Mouse (Mus musculus): ENCODE results near the gene Olfr45. TPM values are rescaled to one million over a fixed set of nuclear protein-coding genes. Genes with fewer than 3 reads are reported as not detected.
"Not testable (repeated sequence)": the region's sequence is repeated elsewhere in the genome, so short reads cannot be mapped to it uniquely, and the experiment has no call there.

Olfr45 gene
- 0.20 TPM in 1 of 2 replicates, not detected in the other for total RNA-seq (2014; fragmentation: Nextera tagmentation)
- total RNA-seq (2017) = not detected in 2 replicates

- no peak for ATAC-seq (replicated peaks; ENCODE audit: low FRiP score, low TSS enrichment, poor library complexity, severe bottlenecking)
Observed at GRCm38 (mm10) chr7:140681651-140682050, at the start of gene Olfr45. TSS of gene Olfr45 (plus strand) at chr7:140681951.

- no peak for ATAC-seq (replicated peaks; ENCODE audit: low FRiP score, low TSS enrichment, poor library complexity, severe bottlenecking)
Observed at GRCm38 (mm10) chr7:140646152-140646551, 35.6 kb upstream of the Olfr45 start, which contains the start of gene Olfr53. TSS of gene Olfr53 (plus strand) at chr7:140646452.

- ATAC-seq (replicated peaks; ENCODE audit: low FRiP score, low TSS enrichment, poor library complexity, severe bottlenecking) = no peak
Observed at GRCm38 (mm10) chr7:140659630-140660029, 22.1 kb upstream of the Olfr45 start, which contains the start of gene Olfr539. TSS of gene Olfr539 (plus strand) at chr7:140659930.

- not testable (repeated sequence) for ATAC-seq (replicated peaks; ENCODE audit: low FRiP score, low TSS enrichment, poor library complexity, severe bottlenecking)
Observed at GRCm38 (mm10) chr7:140670693-140671092, 11.1 kb upstream of the Olfr45 start.

GRCm38 (mm10) chr7:140675863-140676262 lies 5.9 kb upstream of the Olfr45 start:
- no peak for ATAC-seq (replicated peaks; ENCODE audit: low FRiP score, low TSS enrichment, poor library complexity, severe bottlenecking)

- ATAC-seq (replicated peaks; ENCODE audit: low FRiP score, low TSS enrichment, poor library complexity, severe bottlenecking) = not testable (repeated sequence)
Observed at GRCm38 (mm10) chr7:140679591-140679990, 2.2 kb upstream of the Olfr45 start.

GRCm38 (mm10) chr7:140696967-140697366 lies 15.2 kb downstream of the Olfr45 start, which contains the start of gene Olfr541:
TSS of gene Olfr541 (plus strand) at chr7:140697267.
- no peak for ATAC-seq (replicated peaks; ENCODE audit: low FRiP score, low TSS enrichment, poor library complexity, severe bottlenecking)

GRCm38 (mm10) chr7:140706348-140706747 lies 24.6 kb downstream of the Olfr45 start:
- ATAC-seq (replicated peaks; ENCODE audit: low FRiP score, low TSS enrichment, poor library complexity, severe bottlenecking) = no peak

- no peak for ATAC-seq (replicated peaks; ENCODE audit: low FRiP score, low TSS enrichment, poor library complexity, severe bottlenecking)
Observed at GRCm38 (mm10) chr7:140707536-140708284, 26.0 kb downstream of the Olfr45 start.

GRCm38 (mm10) chr7:140717155-140718055 lies 35.7 kb downstream of the Olfr45 start:
- no peak for ATAC-seq (replicated peaks; ENCODE audit: low FRiP score, low TSS enrichment, poor library complexity, severe bottlenecking)

GRCm38 (mm10) chr7:140721095-140721494 lies 39.3 kb downstream of the Olfr45 start:
- no peak for ATAC-seq (replicated peaks; ENCODE audit: low FRiP score, low TSS enrichment, poor library complexity, severe bottlenecking)

- ATAC-seq (replicated peaks; ENCODE audit: low FRiP score, low TSS enrichment, poor library complexity, severe bottlenecking) = no peak
Observed at GRCm38 (mm10) chr7:140725558-140725957, 43.8 kb downstream of the Olfr45 start.

- ATAC-seq (replicated peaks; ENCODE audit: low FRiP score, low TSS enrichment, poor library complexity, severe bottlenecking) = no peak
Observed at GRCm38 (mm10) chr7:140733162-140733561, 51.4 kb downstream of the Olfr45 start.

Other genes starting within 250 kb of the Olfr45 start
- not detected in 2 replicates for gene Olfr533, start 218.6 kb upstream of the Olfr45 start, total RNA-seq (2014; fragmentation: Nextera tagmentation)
- not detected in 2 replicates for gene Olfr533, start 218.6 kb upstream of the Olfr45 start, total RNA-seq (2017)
- gene Olfr535, start 197.7 kb upstream of the Olfr45 start, total RNA-seq (2014; fragmentation: Nextera tagmentation) = not detected in 2 replicates
- not detected in 2 replicates for gene Olfr535, start 197.7 kb upstream of the Olfr45 start, total RNA-seq (2017)
- gene Olfr536, start 174.6 kb upstream of the Olfr45 start, total RNA-seq (2014; fragmentation: Nextera tagmentation) = not detected in 2 replicates
- gene Olfr536, start 174.6 kb upstream of the Olfr45 start, total RNA-seq (2017) = not detected in 2 replicates
- gene Olfr538, start 114.1 kb upstream of the Olfr45 start, total RNA-seq (2014; fragmentation: Nextera tagmentation) = not detected in 2 replicates
- not detected in 2 replicates for gene Olfr538, start 114.1 kb upstream of the Olfr45 start, total RNA-seq (2017)
- gene Olfr46, start 80.7 kb upstream of the Olfr45 start, total RNA-seq (2014; fragmentation: Nextera tagmentation) = not detected in 2 replicates
- gene Olfr46, start 80.7 kb upstream of the Olfr45 start, total RNA-seq (2017) = not detected in 2 replicates
- not detected in 2 replicates for gene Olfr61, start 53.0 kb upstream of the Olfr45 start, total RNA-seq (2014; fragmentation: Nextera tagmentation)
- not detected in 2 replicates for gene Olfr61, start 53.0 kb upstream of the Olfr45 start, total RNA-seq (2017)
- not detected in 2 replicates for gene Olfr53, start 35.5 kb upstream of the Olfr45 start, total RNA-seq (2014; fragmentation: Nextera tagmentation)
- not detected in 2 replicates for gene Olfr53, start 35.5 kb upstream of the Olfr45 start, total RNA-seq (2017)
- not detected in 2 replicates for gene Olfr539, start 22.0 kb upstream of the Olfr45 start, total RNA-seq (2014; fragmentation: Nextera tagmentation)
- not detected in 2 replicates for gene Olfr539, start 22.0 kb upstream of the Olfr45 start, total RNA-seq (2017)
- gene Olfr541, start 15.3 kb downstream of the Olfr45 start, total RNA-seq (2014; fragmentation: Nextera tagmentation) = not detected in 2 replicates
- gene Olfr541, start 15.3 kb downstream of the Olfr45 start, total RNA-seq (2017) = not detected in 2 replicates
- gene Cyp2e1, start 81.8 kb downstream of the Olfr45 start, total RNA-seq (2014; fragmentation: Nextera tagmentation) = not detected in 2 replicates
- gene Cyp2e1, start 81.8 kb downstream of the Olfr45 start, total RNA-seq (2017) = not detected in 2 replicates
- gene Syce1, start 105.9 kb downstream of the Olfr45 start, total RNA-seq (2014; fragmentation: Nextera tagmentation) = not detected in 2 replicates
- not detected in 2 replicates for gene Syce1, start 105.9 kb downstream of the Olfr45 start, total RNA-seq (2017)
- gene Zfp941, start 140.2 kb downstream of the Olfr45 start, total RNA-seq (2014; fragmentation: Nextera tagmentation) = 4.0 TPM in 1 of 2 replicates, not detected in the other
- gene Zfp941, start 140.2 kb downstream of the Olfr45 start, total RNA-seq (2017) = 0.56 and 2.7 TPM in 2 replicates
- not detected in 2 replicates for gene Urah, start 153.1 kb downstream of the Olfr45 start, total RNA-seq (2014; fragmentation: Nextera tagmentation)
- gene Urah, start 153.1 kb downstream of the Olfr45 start, total RNA-seq (2017) = not detected in 2 replicates
- gene Scgb1c1, start 163.6 kb downstream of the Olfr45 start, total RNA-seq (2014; fragmentation: Nextera tagmentation) = not detected in 2 replicates
- gene Scgb1c1, start 163.6 kb downstream of the Olfr45 start, total RNA-seq (2017) = not detected in 2 replicates
- gene Odf3, start 165.9 kb downstream of the Olfr45 start, total RNA-seq (2014; fragmentation: Nextera tagmentation) = not detected in 2 replicates
- gene Odf3, start 165.9 kb downstream of the Olfr45 start, total RNA-seq (2017) = not detected in 2 replicates
- not detected in 2 replicates for gene Gm45785, start 174.4 kb downstream of the Olfr45 start, total RNA-seq (2014; fragmentation: Nextera tagmentation)
- gene Gm45785, start 174.4 kb downstream of the Olfr45 start, total RNA-seq (2017) = 3.0 TPM in 1 of 2 replicates, not detected in the other
- 30.0 and 44.3 TPM in 2 replicates for gene Ric8a, start 175.0 kb downstream of the Olfr45 start, total RNA-seq (2014; fragmentation: Nextera tagmentation)
- gene Ric8a, start 175.0 kb downstream of the Olfr45 start, total RNA-seq (2017) = 19.2 and 27.5 TPM in 2 replicates
- gene Bet1l, start 175.6 kb downstream of the Olfr45 start, total RNA-seq (2014; fragmentation: Nextera tagmentation) = 12.9 and 14.5 TPM in 2 replicates
- gene Bet1l, start 175.6 kb downstream of the Olfr45 start, total RNA-seq (2017) = 12.8 and 16.1 TPM in 2 replicates
- gene Psmd13, start 200.0 kb downstream of the Olfr45 start, total RNA-seq (2014; fragmentation: Nextera tagmentation) = 86.3 and 118 TPM in 2 replicates
- 169 and 203 TPM in 2 replicates for gene Psmd13, start 200.0 kb downstream of the Olfr45 start, total RNA-seq (2017)
- gene Sirt3, start 200.4 kb downstream of the Olfr45 start, total RNA-seq (2014; fragmentation: Nextera tagmentation) = 27.7 and 32.4 TPM in 2 replicates
- 18.2 and 23.4 TPM in 2 replicates for gene Sirt3, start 200.4 kb downstream of the Olfr45 start, total RNA-seq (2017)
- not detected in 2 replicates for gene Cox8b, start 218.5 kb downstream of the Olfr45 start, total RNA-seq (2014; fragmentation: Nextera tagmentation)
- not detected in 2 replicates for gene Cox8b, start 218.5 kb downstream of the Olfr45 start, total RNA-seq (2017)
- gene Nlrp6, start 239.0 kb downstream of the Olfr45 start, total RNA-seq (2014; fragmentation: Nextera tagmentation) = 0.52 TPM in 1 of 2 replicates, not detected in the other
- not detected in 2 replicates for gene Nlrp6, start 239.0 kb downstream of the Olfr45 start, total RNA-seq (2017)